Mouse (Mus musculus) intestine, embryonic 14.5 days (tissue): ENCODE results near the gene Tmed6. TPM values are rescaled to one million over a fixed set of nuclear protein-coding genes. Genes with fewer than 3 reads are reported as not detected.

Experiments used
- ATAC-seq: fragments of 200-750 bp; cut with Nextera tagmentation; replicated peaks from 2 replicates; pipeline ENCODE4 v1.8.0; 2017; ENCODE audit warnings: low read depth, moderate number of reproducible peaks, moderate TSS enrichment, moderate library complexity; ENCODE audit not compliant: low FRiP score, low TSS enrichment
- DNase-seq: peaks from one replicate; pipeline ENCODE4 v3.0.0-alpha.2; 2018; ENCODE audit warnings: low spot score
- H3K27ac ChIP-seq: fragments of 300-500 bp; sonication (generic); 2 replicates; pipeline ENCODE4 v1.5.1; 2014; ENCODE audit warnings: low read depth, mild to moderate bottlenecking, control low read depth
- H3K27me3 ChIP-seq: fragments of 300-500 bp; sonication (generic); replicated peaks from 2 replicates; pipeline ENCODE4 v1.6.1; 2014; ENCODE audit warnings: low read length, control low read depth; ENCODE audit not compliant: control insufficient read depth, insufficient read depth
- H3K36me3 ChIP-seq: fragments of 300-500 bp; sonication (generic); 2 replicates; pipeline ENCODE4 v1.6.1; 2014; ENCODE audit warnings: low read length, control low read depth; ENCODE audit not compliant: control insufficient read depth, insufficient read depth
- H3K4me1 ChIP-seq: fragments of 300-500 bp; sonication (generic); replicated peaks from 2 replicates; pipeline ENCODE4 v1.6.1; 2014; ENCODE audit warnings: low read length, control low read depth, mixed read lengths; ENCODE audit not compliant: control insufficient read depth, insufficient read depth
- H3K4me2 ChIP-seq: fragments of 300-500 bp; sonication (generic); 2 replicates; pipeline ENCODE4 v1.6.1; 2014; ENCODE audit warnings: low read length
- H3K4me3 ChIP-seq: fragments of 300-500 bp; sonication (generic); 2 replicates; pipeline ENCODE4 v1.5.1; 2014; ENCODE audit warnings: low read depth, low read length, control low read depth, mixed read lengths
- H3K9ac ChIP-seq: fragments of 300-500 bp; sonication (generic); 2 replicates; pipeline ENCODE4 v1.6.1; 2014; ENCODE audit warnings: mild to moderate bottlenecking, low read length
- H3K9me3 ChIP-seq: fragments of 300-500 bp; sonication (generic); 2 replicates; pipeline ENCODE4 v1.6.1; 2016; ENCODE audit warnings: low read length, control low read depth; ENCODE audit not compliant: control insufficient read depth
- WGBS: fragments of 180-500 bp; shearing (Covaris S2); extraction: QIAGEN DNeasy Blood & Tissue Kit; methylation state at CpG from one replicate; pipeline ENCODE4 v1.1.7; 2014; 5-methylcytosine and 5-hydroxymethylcytosine counted together
- polyA plus RNA-seq: library from polyadenylated mRNA; unstranded; fragments of >200 nt; fragmentation: Nextera tagmentation; extraction: Ambion mirVana; gene quantifications from 2 replicates; pipeline ENCODE4 v1.2.1, GENCODE M21; 2014

Gene Tmed6
- polyA plus RNA-seq, 1 experiment from 2014 or later: 21.3 TPM

DNA sequence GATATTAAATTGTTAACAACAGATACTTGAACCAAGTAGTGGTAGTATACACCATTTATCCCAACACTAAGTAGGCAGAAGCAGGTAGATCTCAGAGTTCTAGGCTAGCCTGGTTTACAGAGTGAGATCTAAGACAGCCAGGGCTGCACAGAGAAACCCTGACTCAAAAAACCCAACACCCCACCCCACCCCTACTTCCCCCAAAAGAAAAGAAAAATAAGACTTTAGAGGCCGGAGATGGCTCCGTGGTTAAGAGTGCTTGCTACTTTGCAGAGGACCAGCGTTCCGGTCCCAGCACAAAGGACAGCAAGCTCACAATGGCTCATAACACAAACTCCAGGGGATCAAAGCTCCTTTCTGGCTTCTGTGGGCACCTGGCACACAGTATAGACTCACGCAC, 20.6 kb upstream of the Tmed6 start:
- H3K9me3 ChIP-seq: no peaks in the 10 kb centered on the region
- H3K27me3 ChIP-seq: no peaks in the 10 kb centered on the region
- 98% methylated on average over 5 of the region's 5 CpGs for WGBS
- H3K4me1 ChIP-seq: no peaks in the 10 kb centered on the region
- no peak overlapping the region for H3K9ac ChIP-seq
- H3K4me2 ChIP-seq: no peak overlapping the region
- no peak for DNase-seq
- H3K36me3 ChIP-seq: peaks cover 73% of the 10 kb centered on the region
- no peak overlapping the region for H3K27ac ChIP-seq
- no peak for ATAC-seq
- H3K4me3 ChIP-seq: no peak overlapping the region

DNA sequence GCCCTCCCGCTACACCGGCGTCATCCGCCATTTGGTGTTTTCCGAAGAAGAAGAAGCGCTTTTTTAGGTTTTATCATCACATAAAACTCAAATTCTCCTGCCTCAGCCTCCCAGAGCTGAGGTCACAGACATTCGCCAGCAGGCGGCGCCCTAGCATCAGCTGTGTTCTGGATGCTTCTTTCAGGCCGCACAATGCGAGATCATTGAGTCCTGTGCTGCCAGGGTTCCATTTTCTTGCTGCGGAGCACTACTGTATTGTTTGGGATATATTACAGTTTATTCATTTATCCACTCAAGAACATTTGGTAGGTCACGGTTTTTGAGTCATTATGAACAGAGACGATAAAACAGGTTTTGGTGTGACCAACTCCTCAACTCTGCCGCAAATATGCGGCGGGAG, 19.9 kb upstream of the Tmed6 start:
- H3K4me2 ChIP-seq: no peak overlapping the region
- H3K9ac ChIP-seq: no peak overlapping the region
- H3K4me3 ChIP-seq: no peak overlapping the region
- no peaks in the 10 kb centered on the region for H3K27me3 ChIP-seq
- no peaks in the 10 kb centered on the region for H3K9me3 ChIP-seq
- peaks cover 73% of the 10 kb centered on the region for H3K36me3 ChIP-seq
- ATAC-seq: no peak
- no peak overlapping the region for H3K27ac ChIP-seq
- H3K4me1 ChIP-seq: no peaks in the 10 kb centered on the region
- 96% methylated on average over 17 of the region's 17 CpGs for WGBS
- no peak for DNase-seq

DNA sequence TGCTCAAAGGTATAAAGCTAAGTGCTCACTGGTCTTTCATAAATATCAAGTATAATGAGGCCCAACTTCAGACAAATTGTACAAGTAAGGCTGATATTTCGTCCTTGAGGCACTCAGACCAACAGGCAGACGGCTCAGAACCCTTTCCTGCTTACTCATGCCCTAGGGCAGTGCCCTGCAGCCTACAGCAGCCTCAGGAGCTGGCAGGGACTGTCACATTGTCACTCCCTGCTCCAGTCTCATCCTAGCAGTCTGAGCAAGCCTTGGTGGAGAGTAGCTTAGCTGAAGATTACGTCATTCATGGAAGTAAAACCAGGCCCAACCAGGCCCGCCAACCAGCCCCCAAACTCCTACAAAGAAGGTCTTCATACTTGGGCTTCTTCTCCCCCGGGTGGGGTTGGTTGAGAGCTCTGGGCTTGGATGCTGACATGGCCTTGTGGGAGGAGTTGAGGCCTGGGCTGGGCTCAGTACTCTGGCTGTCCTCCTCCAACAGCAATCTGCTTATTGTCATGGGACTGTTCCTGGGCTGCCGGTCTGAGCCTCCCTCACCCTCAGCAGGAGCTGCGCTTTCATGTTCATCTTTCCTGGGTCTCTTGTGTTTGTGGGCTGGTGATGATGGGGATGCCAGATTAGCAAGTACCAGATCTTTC, 10.9 kb upstream of the Tmed6 start:
- H3K36me3 ChIP-seq: peaks cover 88% of the 10 kb centered on the region
- ATAC-seq: no peak
- 74% methylated on average over 7 of the region's 7 CpGs for WGBS

DNA sequence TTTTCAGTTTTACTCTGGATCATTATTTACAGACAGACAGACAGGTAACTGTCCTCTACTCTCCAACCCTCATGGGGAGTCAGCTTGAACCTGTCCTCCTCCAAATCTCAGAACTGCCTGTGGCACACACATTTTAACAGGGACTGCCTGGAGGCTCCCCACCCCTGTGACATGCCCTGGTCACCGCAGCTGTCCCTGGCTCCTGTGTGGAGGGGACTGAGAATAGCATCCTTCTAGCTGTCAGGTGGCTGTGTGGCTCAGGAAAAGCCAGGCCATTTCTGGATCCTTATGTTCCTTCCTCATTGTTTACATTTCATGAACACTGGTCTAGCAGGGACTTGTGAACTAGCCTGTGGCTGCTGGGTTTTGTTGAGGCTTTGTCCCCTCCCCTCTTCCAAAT, 8.7 kb upstream of the Tmed6 start:
- Histone ChIP-seq H3K4me3 (no peak overlapping the region), H3K36me3 (peaks cover 84% of the 10 kb centered on the region), H3K27ac (no peak overlapping the region), H3K27me3 (no peaks in the 10 kb centered on the region), H3K4me2 (no peak overlapping the region), H3K4me1 (no peaks in the 10 kb centered on the region), H3K9me3 (no peaks in the 10 kb centered on the region), H3K9ac (no peak overlapping the region)
- 74% methylated on average over 1 of the region's 1 CpGs for WGBS
- DNase-seq: no peak
- ATAC-seq: no peak

More for the DNA sequence above, 10.9 kb upstream of the Tmed6 start:
- no peaks in the 10 kb centered on the region for H3K9me3 ChIP-seq
- DNase-seq: no peak
- H3K27ac ChIP-seq: no peak overlapping the region
- H3K4me2 ChIP-seq: no peak overlapping the region
- H3K4me3 ChIP-seq: no peak overlapping the region
- no peaks in the 10 kb centered on the region for H3K4me1 ChIP-seq
- H3K27me3 ChIP-seq: no peaks in the 10 kb centered on the region
- H3K9ac ChIP-seq: no peak overlapping the region

DNA sequence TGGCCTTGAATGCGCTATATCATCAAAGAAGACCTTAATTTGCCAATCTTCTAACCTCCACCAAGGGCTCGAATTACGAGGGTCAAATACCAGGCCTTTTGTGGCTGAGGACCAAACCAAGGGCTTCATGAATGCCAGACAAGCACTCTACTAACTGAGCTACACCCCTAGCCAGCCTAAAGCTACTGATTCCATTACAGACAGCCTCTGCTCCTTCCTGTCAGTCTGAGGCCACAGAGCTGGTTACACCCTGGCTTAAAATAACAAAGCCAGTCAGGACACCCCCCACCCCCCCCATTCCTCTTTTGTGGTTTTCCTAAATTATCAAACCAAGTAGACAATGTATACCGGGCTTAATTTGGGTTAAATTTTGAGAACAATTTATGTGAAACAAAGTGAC, 8.3 kb upstream of the Tmed6 start:
- H3K27ac ChIP-seq: no peak overlapping the region
- H3K9me3 ChIP-seq: no peaks in the 10 kb centered on the region
- no peaks in the 10 kb centered on the region for H3K4me1 ChIP-seq
- no peak overlapping the region for H3K4me2 ChIP-seq
- no peak for DNase-seq
- no peak for ATAC-seq
- H3K4me3 ChIP-seq: no peak overlapping the region
- H3K9ac ChIP-seq: no peak overlapping the region
- H3K27me3 ChIP-seq: no peaks in the 10 kb centered on the region
- WGBS: 82% methylated on average over 4 of the region's 4 CpGs
- H3K36me3 ChIP-seq: peaks cover 83% of the 10 kb centered on the region

DNA sequence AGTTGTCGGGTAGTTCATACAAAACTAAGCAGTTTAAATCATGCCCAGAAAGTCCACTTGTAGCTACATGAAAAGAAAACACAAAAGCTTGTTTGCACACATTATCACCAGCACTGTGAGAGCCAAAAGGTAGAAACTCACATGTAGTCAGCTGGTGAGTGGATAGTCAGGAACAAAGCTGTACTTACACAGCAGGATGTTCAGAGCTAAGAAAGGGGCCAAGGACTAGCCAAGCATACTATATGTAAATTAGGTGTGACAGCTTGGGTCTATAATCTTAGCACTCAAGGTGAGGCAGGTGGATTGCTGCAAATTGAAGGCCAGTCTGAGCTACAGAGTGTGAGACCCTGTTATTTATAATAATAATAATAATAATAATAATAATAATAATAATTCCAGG, 2.8 kb downstream of the Tmed6 start:
- peaks cover 21% of the 10 kb centered on the region for H3K36me3 ChIP-seq
- DNase-seq (no peak), ATAC-seq (no peak)
- H3K4me3 ChIP-seq: no peak overlapping the region
- H3K9me3 ChIP-seq: no peaks in the 10 kb centered on the region
- 84% methylated on average over 1 of the region's 1 CpGs for WGBS
- H3K9ac ChIP-seq: no peak overlapping the region
- no peaks in the 10 kb centered on the region for H3K27me3 ChIP-seq
- peaks cover 3% of the 10 kb centered on the region; the same call in 1 of the 2 replicates for H3K4me1 ChIP-seq
- H3K4me2 ChIP-seq: no peak overlapping the region
- no peak overlapping the region for H3K27ac ChIP-seq

DNA sequence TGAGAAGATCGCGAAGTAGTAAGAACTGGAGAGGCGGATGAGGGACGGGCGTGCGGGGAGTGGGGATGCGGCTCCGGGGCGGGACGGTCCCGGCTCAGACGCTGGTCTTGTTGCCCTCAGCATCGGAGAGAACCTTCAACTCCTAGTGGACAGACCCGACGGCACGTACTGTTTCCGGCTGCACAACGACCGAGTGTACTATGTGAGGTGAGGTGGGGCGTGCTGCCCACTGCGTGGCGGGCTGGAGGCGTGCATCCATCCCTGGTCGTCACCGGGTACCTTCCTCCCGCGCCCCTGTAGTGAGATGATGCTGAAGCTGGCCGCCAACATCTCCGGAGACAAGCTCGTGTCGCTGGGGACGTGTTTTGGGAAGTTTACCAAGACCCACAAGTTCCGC, 8.5 kb downstream of the Tmed6 start:
- H3K4me1 ChIP-seq: peaks cover 15% of the 10 kb centered on the region; the same call in 1 of the 2 replicates
- H3K36me3 ChIP-seq: peaks cover 50% of the 10 kb centered on the region
- H3K27me3 ChIP-seq: no peaks in the 10 kb centered on the region
- under 1% methylated on average over 33 of the region's 33 CpGs for WGBS
- no peak overlapping the region for H3K27ac ChIP-seq
- peak overlapping the region; percentile 96 for H3K4me2 ChIP-seq
- peak overlapping the region; percentile 76 for H3K9ac ChIP-seq
- peak; percentile 64; the same call in 1 of the 2 replicates for ATAC-seq
- no peak for DNase-seq
- H3K4me3 ChIP-seq: peak overlapping the region; percentile 90
- H3K9me3 ChIP-seq: no peaks in the 10 kb centered on the region

DNA sequence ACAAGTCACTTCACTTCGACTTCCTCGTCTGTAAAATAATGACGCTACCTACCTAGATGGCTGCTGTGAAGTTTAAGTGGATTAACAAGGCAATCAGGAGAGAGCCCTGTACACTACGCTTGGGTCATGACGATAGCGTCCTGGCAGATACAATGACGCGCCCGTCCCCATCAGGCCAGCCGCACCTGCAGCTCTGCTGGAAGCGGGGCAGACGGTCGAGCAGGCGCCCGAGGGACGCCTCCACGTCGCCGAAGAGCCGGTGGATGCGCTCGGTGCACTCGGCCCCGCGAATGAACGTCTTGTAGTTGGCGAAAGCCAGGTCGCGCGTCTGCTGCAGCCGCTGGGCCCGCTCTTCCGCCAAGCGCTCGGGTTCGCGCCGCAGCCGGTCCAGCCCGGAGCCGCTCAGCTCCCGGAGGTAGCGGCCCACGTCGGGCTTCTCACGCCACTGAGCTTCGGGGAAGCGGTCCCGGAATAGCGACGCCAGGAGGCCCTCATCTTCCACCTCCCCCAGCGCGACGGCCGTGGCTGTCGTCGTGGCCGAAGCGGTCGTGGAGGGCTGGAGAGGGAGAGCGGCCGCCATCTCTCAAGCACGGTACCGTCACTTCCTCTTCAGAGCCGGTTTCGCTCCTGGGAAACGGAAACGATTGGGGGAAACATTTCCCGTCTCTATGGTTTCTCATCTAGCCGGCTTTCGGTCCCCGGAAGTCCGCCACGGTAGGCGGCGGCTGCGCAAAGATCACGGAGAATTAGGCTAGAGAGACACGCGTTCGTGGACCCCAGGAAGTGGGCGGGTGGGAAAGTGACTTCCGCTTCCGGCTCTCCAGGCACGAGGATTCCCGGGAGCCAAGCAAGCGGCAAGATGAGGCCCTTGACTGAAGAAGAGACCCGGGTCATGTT, 9.1 kb downstream of the Tmed6 start, which contains the start of the genes Cog8 and Nip7:
Cog8 (minus strand) TSS at position 614 of the 897 bp plus-strand sequence.
Nip7 (plus strand) TSS at position 802 of the 897 bp plus-strand sequence.
- Histone ChIP-seq H3K4me2 (peak within 1 kb of the TSS; percentile 96), H3K4me3 (peak within 1 kb of the TSS; percentile 90), H3K27me3 (no peaks in the 10 kb centered on the region), H3K9ac (peak within 1 kb of the TSS; percentile 76), H3K9me3 (no peaks in the 10 kb centered on the region), H3K4me1 (peaks cover 15% of the 10 kb centered on the region; the same call in 1 of the 2 replicates), H3K27ac (peak within 1 kb of the TSS; percentile 62), H3K36me3 (peaks cover 56% of the 10 kb centered on the region)
- WGBS: under 1% methylated on average over 88 of the region's 88 CpGs
- DNase-seq: peak; percentile 95
- ATAC-seq: peak; percentile 90
